Comparison of ENCODE assay signal across 20 mouse cellular contexts in the genomic region with DNA sequence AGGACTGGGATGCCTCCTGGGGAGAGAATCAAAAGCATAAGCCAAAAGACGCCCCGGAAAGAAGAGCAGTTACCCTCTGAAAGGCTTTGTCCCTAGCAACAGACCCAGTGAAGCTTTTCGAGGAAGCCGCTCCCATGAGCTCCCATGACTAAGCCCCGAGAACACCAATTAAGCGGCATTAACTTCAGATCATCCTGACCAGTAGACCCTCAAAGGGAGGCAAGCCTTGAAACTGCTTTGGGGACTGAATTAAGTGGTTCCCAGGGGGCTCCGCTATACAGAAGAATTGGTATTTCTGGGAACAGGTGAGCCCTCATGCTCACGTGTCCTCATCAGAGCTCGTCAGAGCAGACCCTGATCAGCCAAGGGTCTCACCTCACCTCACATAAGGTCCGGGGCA. TPM values are rescaled to one million over a fixed set of nuclear protein-coding genes. Genes with fewer than 3 reads are reported as not detected.
DNase-seq lines count a peak whose midpoint lies in the region; ATAC-seq lines count a peak whose summit lies in the region.
"Had no signal": no experiment of that assay in that cellular context is flagged by ENCODE, and none has a peak within 500 bp of the region (broad histone marks: within the 10 kb centered on the region; RNA-seq: fewer than 3 reads in every experiment).

No protein-coding gene starts in this region.

- no peak overlapping the region for H3K9ac ChIP-seq in limb, embryonic 12.5 days (replicated peaks)
- peak overlapping the region; percentile 46; the same call in 1 of the 2 replicates for H3K9ac ChIP-seq in hindbrain, embryonic 13.5 days
- H3K9ac ChIP-seq in midbrain, embryonic 13.5 days (replicated peaks): no peak overlapping the region
- H3K9ac ChIP-seq in heart, embryonic 11.5 days (ENCODE audit: low read depth, low read length): no peak overlapping the region
- H3K9ac ChIP-seq: embryonic facial prominence, embryonic 12.5 days; limb, embryonic 13.5 days; liver, embryonic 14.5 days had no signal

- 0 out of 2 replicates have a peak overlapping the region, but pooled peaks have one; percentile 66 for H3K27ac ChIP-seq in limb, embryonic 12.5 days
- H3K27ac ChIP-seq in limb, embryonic 10.5 days: no peak overlapping the region
- H3K27ac ChIP-seq in hindbrain, embryonic 13.5 days: peak overlapping the region; percentile 85
- peak overlapping the region; percentile 79 for H3K27ac ChIP-seq in midbrain, embryonic 13.5 days
- H3K27ac ChIP-seq in heart, embryonic 11.5 days (ENCODE audit: low read depth, low read length): no peak overlapping the region
- H3K27ac ChIP-seq: embryonic facial prominence, embryonic 12.5 days; kidney, postnatal 0 days; limb, embryonic 13.5 days; liver, embryonic 14.5 days had no signal

- ATAC-seq in limb, embryonic 12.5 days (ENCODE audit: insufficient number of reproducible peaks, insufficient read depth, low FRiP score, low TSS enrichment, low read depth): no peak
- no peak for ATAC-seq in hindbrain, embryonic 13.5 days (ENCODE audit: low FRiP score)
- ATAC-seq in midbrain, embryonic 13.5 days: peak; percentile 55
- ATAC-seq in heart, embryonic 11.5 days (replicated peaks; ENCODE audit: insufficient number of reproducible peaks, low FRiP score, low TSS enrichment): no peak
- ATAC-seq: intestine, postnatal 0 days; lung, postnatal 0 days had no signal

- H3K27me3 ChIP-seq in limb, embryonic 12.5 days: peaks cover 6% of the 10 kb centered on the region
- peaks cover 20% of the 10 kb centered on the region for H3K27me3 ChIP-seq in limb, embryonic 10.5 days (ENCODE audit: low read depth, poor library complexity, severe bottlenecking)
- peaks cover 5% of the 10 kb centered on the region; the same call in 1 of the 2 replicates for H3K27me3 ChIP-seq in hindbrain, embryonic 13.5 days
- H3K27me3 ChIP-seq in midbrain, embryonic 13.5 days: no peaks in the 10 kb centered on the region
- H3K27me3 ChIP-seq in heart, embryonic 11.5 days (ENCODE audit: control insufficient read depth, insufficient read depth, low read length): 0 out of 2 replicates have a peak, but pooled peaks cover 4% of the 10 kb centered on the region
- H3K27me3 ChIP-seq: limb, embryonic 13.5 days had no signal

- H3K4me2 ChIP-seq in limb, embryonic 12.5 days: no peak overlapping the region
- peak overlapping the region; percentile 6; the same call in 1 of the 2 replicates for H3K4me2 ChIP-seq in hindbrain, embryonic 13.5 days
- H3K4me2 ChIP-seq in midbrain, embryonic 13.5 days (replicated peaks): peak overlapping the region; percentile 44
- no peak overlapping the region for H3K4me2 ChIP-seq in heart, embryonic 11.5 days
- H3K4me2 ChIP-seq: embryonic facial prominence, embryonic 12.5 days had no signal

- WGBS in limb, embryonic 12.5 days: 51% methylated on average over 10 of the region's 10 CpGs
- WGBS in limb, embryonic 10.5 days: 55% methylated on average over 10 of the region's 10 CpGs
- 22% methylated on average over 10 of the region's 10 CpGs for WGBS in hindbrain, embryonic 13.5 days
- WGBS in midbrain, embryonic 13.5 days: 6% methylated on average over 10 of the region's 10 CpGs
- WGBS in heart, embryonic 11.5 days (ENCODE audit: insufficient replicate concordance): 62% methylated on average over 10 of the region's 10 CpGs

- H3K4me3 ChIP-seq in limb, embryonic 12.5 days (replicated peaks): no peak overlapping the region
- H3K4me3 ChIP-seq in limb, embryonic 10.5 days: no peak overlapping the region
- H3K4me3 ChIP-seq in hindbrain, embryonic 13.5 days: no peak overlapping the region
- no peak overlapping the region for H3K4me3 ChIP-seq in midbrain, embryonic 13.5 days (replicated peaks)
- H3K4me3 ChIP-seq in heart, embryonic 11.5 days (ENCODE audit: low read depth, low read length): no peak overlapping the region
- H3K4me3 ChIP-seq: embryonic facial prominence, embryonic 12.5 days; limb, embryonic 13.5 days; myocyte had no signal

- DNase-seq in limb, embryonic 10.5 days (ENCODE audit: low spot score): no peak
- peak; percentile 39 for DNase-seq in retina, embryonic 14.5 days (ENCODE audit: low spot score)
- DNase-seq in urinary bladder, adult 2 months (ENCODE audit: low spot score): no peak
- no peak for DNase-seq in layer of hippocampus, adult 18-20 months (ENCODE audit: low spot score in 2 of 2)
- DNase-seq: cerebellum, adult 11 months; cerebellum, postnatal 25 days; heart, postnatal 4 days; thymus, postnatal 4 days had no signal

- H3K4me1 ChIP-seq in limb, embryonic 12.5 days (replicated peaks): peaks cover 34% of the 10 kb centered on the region
- H3K4me1 ChIP-seq in limb, embryonic 10.5 days: peaks cover 59% of the 10 kb centered on the region
- peaks cover 40% of the 10 kb centered on the region for H3K4me1 ChIP-seq in hindbrain, embryonic 13.5 days (replicated peaks)
- peaks cover 50% of the 10 kb centered on the region for H3K4me1 ChIP-seq in midbrain, embryonic 13.5 days (replicated peaks)
- H3K4me1 ChIP-seq in heart, embryonic 11.5 days (ENCODE audit: control insufficient read depth, insufficient read depth, low read length): peaks cover 18% of the 10 kb centered on the region; the same call in 1 of the 2 replicates

- H3K36me3 ChIP-seq in limb, embryonic 12.5 days: no peaks in the 10 kb centered on the region
- no peaks in the 10 kb centered on the region for H3K36me3 ChIP-seq in limb, embryonic 10.5 days
- H3K36me3 ChIP-seq in hindbrain, embryonic 13.5 days: no peaks in the 10 kb centered on the region
- no peaks in the 10 kb centered on the region for H3K36me3 ChIP-seq in midbrain, embryonic 13.5 days
- no peaks in the 10 kb centered on the region for H3K36me3 ChIP-seq in heart, embryonic 11.5 days (ENCODE audit: control insufficient read depth, insufficient read depth, low read length)
- H3K36me3 ChIP-seq: embryonic facial prominence, embryonic 12.5 days; limb, embryonic 13.5 days had no signal

- no peaks in the 10 kb centered on the region for H3K9me3 ChIP-seq in limb, embryonic 12.5 days
- no peaks in the 10 kb centered on the region for H3K9me3 ChIP-seq in limb, embryonic 10.5 days (replicated peaks)
- no peaks in the 10 kb centered on the region for H3K9me3 ChIP-seq in hindbrain, embryonic 13.5 days
- no peaks in the 10 kb centered on the region for H3K9me3 ChIP-seq in midbrain, embryonic 13.5 days
- no peaks in the 10 kb centered on the region for H3K9me3 ChIP-seq in heart, embryonic 11.5 days (replicated peaks; ENCODE audit: control insufficient read depth, low read length)
- H3K9me3 ChIP-seq: embryonic facial prominence, embryonic 12.5 days; limb, embryonic 13.5 days had no signal

RNA-seq across cellular contexts. Expression of a gene that starts 23.3 kb away (rescaled TPM):
- polyA plus RNA-seq in limb, embryonic 12.5 days (2016; fragmentation: Nextera tagmentation; extraction: Ambion mirVana): 5.6 and 6.4 TPM in 2 replicates
- 2.0 and 3.2 TPM in 2 replicates for polyA plus RNA-seq in limb, embryonic 10.5 days (2016; fragmentation: Nextera tagmentation; extraction: Ambion mirVana)
- polyA plus RNA-seq in hindbrain, embryonic 13.5 days (2015; fragmentation: Nextera tagmentation; extraction: Ambion mirVana): 18.9 and 20.2 TPM in 2 replicates
- 20.5 and 22.0 TPM in 2 replicates for polyA plus RNA-seq in midbrain, embryonic 13.5 days (2015; fragmentation: Nextera tagmentation; extraction: Ambion mirVana)
- 0.56 and 1.0 TPM in 2 replicates for polyA plus RNA-seq in urinary bladder, adult 2 months (2012; rRNA removed)
- 10 to 100 TPM; 37.5 to 37.8 TPM for total RNA-seq in layer of hippocampus, adult 18-20 months (2021)
- polyA plus RNA-seq in heart, embryonic 11.5 days (2014; fragmentation: Nextera tagmentation; extraction: Ambion mirVana): 24.0 and 28.8 TPM in 2 replicates
- total RNA-seq: megakaryocyte, adult 5-6 weeks had no signal

RNA-seq across cellular contexts. Expression of a gene that starts 49.3 kb away (rescaled TPM):
- 175 and 178 TPM in 2 replicates for polyA plus RNA-seq in limb, embryonic 12.5 days (2016; fragmentation: Nextera tagmentation; extraction: Ambion mirVana)
- 239 and 250 TPM in 2 replicates for polyA plus RNA-seq in limb, embryonic 10.5 days (2016; fragmentation: Nextera tagmentation; extraction: Ambion mirVana)
- polyA plus RNA-seq in hindbrain, embryonic 13.5 days (2015; fragmentation: Nextera tagmentation; extraction: Ambion mirVana): 106 and 114 TPM in 2 replicates
- 120 and 128 TPM in 2 replicates for polyA plus RNA-seq in midbrain, embryonic 13.5 days (2015; fragmentation: Nextera tagmentation; extraction: Ambion mirVana)
- 27.9 and 31.3 TPM in 2 replicates for polyA plus RNA-seq in urinary bladder, adult 2 months (2012; rRNA removed)
- total RNA-seq in layer of hippocampus, adult 18-20 months (2021): 10 to 100 TPM; 16.2 to 18.4 TPM
- polyA plus RNA-seq in heart, embryonic 11.5 days (2014; fragmentation: Nextera tagmentation; extraction: Ambion mirVana): 117 and 135 TPM in 2 replicates

RNA-seq across cellular contexts. Expression of a gene that starts 53.9 kb away (rescaled TPM):
- 45.7 and 52.8 TPM in 2 replicates for polyA plus RNA-seq in limb, embryonic 12.5 days (2016; fragmentation: Nextera tagmentation; extraction: Ambion mirVana)
- 47.9 and 52.9 TPM in 2 replicates for polyA plus RNA-seq in limb, embryonic 10.5 days (2016; fragmentation: Nextera tagmentation; extraction: Ambion mirVana)
- 108 and 111 TPM in 2 replicates for polyA plus RNA-seq in hindbrain, embryonic 13.5 days (2015; fragmentation: Nextera tagmentation; extraction: Ambion mirVana)
- polyA plus RNA-seq in midbrain, embryonic 13.5 days (2015; fragmentation: Nextera tagmentation; extraction: Ambion mirVana): 99.1 and 105 TPM in 2 replicates
- polyA plus RNA-seq in urinary bladder, adult 2 months (2012; rRNA removed): 94.6 and 101 TPM in 2 replicates
- total RNA-seq in layer of hippocampus, adult 18-20 months (2021): 10 to 100 TPM; 84.9 to 94.4 TPM
- polyA plus RNA-seq in heart, embryonic 11.5 days (2014; fragmentation: Nextera tagmentation; extraction: Ambion mirVana): 90.6 and 94.9 TPM in 2 replicates

Comparison
In these comparisons a context has a peak if more than half of its experiments do, and no peak if none do; other contexts are left out.
1. H3K27ac ChIP-seq: peak in limb, embryonic 12.5 days (single experiment), hindbrain, embryonic 13.5 days (single experiment) and midbrain, embryonic 13.5 days (single experiment); none in limb, embryonic 10.5 days (single experiment) and heart, embryonic 11.5 days (single experiment).
2. H3K4me2 ChIP-seq: peak in hindbrain, embryonic 13.5 days (single experiment) and midbrain, embryonic 13.5 days (single experiment); none in limb, embryonic 12.5 days (single experiment) and heart, embryonic 11.5 days (single experiment).